Mouse (Mus musculus): ENCODE results near the gene Pard6a. TPM values are rescaled to one million over a fixed set of nuclear protein-coding genes. Genes with fewer than 3 reads are reported as not detected.

The Pard6a gene
- polyA plus RNA-seq (2017; shearing (Covaris generic)): 10 to 100 TPM; 10.1 to 13.9 TPM

- ATAC-seq: peak; percentile 80
These were observed at the start of gene Pard6a, which contains the start of gene Acd for GRCm38 (mm10) chr8:105700966-105701824. Pard6a (plus strand) TSS chr8:105701148. Acd (minus strand) TSS chr8:105701102.

GRCm38 (mm10) chr8:105657641-105658040 is 43.3 kb upstream of the Pard6a start:
- no peak for ATAC-seq

- ATAC-seq: peak; percentile 89
These were observed 39.8 kb upstream of the Pard6a start for GRCm38 (mm10) chr8:105661167-105661566.

GRCm38 (mm10) chr8:105677891-105678290 is 23.1 kb upstream of the Pard6a start:
- ATAC-seq: no peak

- no peak for ATAC-seq
These were observed 15.6 kb upstream of the Pard6a start for GRCm38 (mm10) chr8:105685325-105685724.

- peak; percentile 88 for ATAC-seq
These were observed 15.1 kb upstream of the Pard6a start, which contains the start of gene Carmil2 for GRCm38 (mm10) chr8:105685796-105686308. Carmil2 (plus strand) TSS chr8:105686274.

GRCm38 (mm10) chr8:105686551-105686950 is 14.4 kb upstream of the Pard6a start:
- peak; percentile 16 for ATAC-seq

GRCm38 (mm10) chr8:105687512-105687911 is 13.4 kb upstream of the Pard6a start:
- ATAC-seq: no peak

- ATAC-seq: no peak
These were observed 12.7 kb upstream of the Pard6a start for GRCm38 (mm10) chr8:105688242-105688752.

- ATAC-seq: no peak
These were observed 11.5 kb upstream of the Pard6a start for GRCm38 (mm10) chr8:105689256-105689982.

- no peak for ATAC-seq
These were observed 11.0 kb upstream of the Pard6a start for GRCm38 (mm10) chr8:105689983-105690360.

GRCm38 (mm10) chr8:105690978-105691377 is 10.0 kb upstream of the Pard6a start:
- ATAC-seq: no peak

- no peak for ATAC-seq
These were observed 8.3 kb upstream of the Pard6a start for GRCm38 (mm10) chr8:105692449-105693182.

- no peak for ATAC-seq
These were observed 7.3 kb upstream of the Pard6a start for GRCm38 (mm10) chr8:105693648-105694047.

- ATAC-seq: no peak
These were observed 6.7 kb upstream of the Pard6a start for GRCm38 (mm10) chr8:105694051-105694799.

- no peak for ATAC-seq
These were observed 5.7 kb upstream of the Pard6a start for GRCm38 (mm10) chr8:105695080-105695780.

GRCm38 (mm10) chr8:105697196-105697780 is 3.7 kb upstream of the Pard6a start:
- no peak for ATAC-seq

- no peak for ATAC-seq
These were observed 2.2 kb upstream of the Pard6a start for GRCm38 (mm10) chr8:105698734-105699133.

GRCm38 (mm10) chr8:105699488-105700215 is 1.3 kb upstream of the Pard6a start:
- ATAC-seq: no peak

GRCm38 (mm10) chr8:105700566-105700965 is 382 bp upstream of the Pard6a start:
- peak; percentile 58 for ATAC-seq
